ENCODE assay signal across 8 mouse cellular contexts in the genomic region with DNA sequence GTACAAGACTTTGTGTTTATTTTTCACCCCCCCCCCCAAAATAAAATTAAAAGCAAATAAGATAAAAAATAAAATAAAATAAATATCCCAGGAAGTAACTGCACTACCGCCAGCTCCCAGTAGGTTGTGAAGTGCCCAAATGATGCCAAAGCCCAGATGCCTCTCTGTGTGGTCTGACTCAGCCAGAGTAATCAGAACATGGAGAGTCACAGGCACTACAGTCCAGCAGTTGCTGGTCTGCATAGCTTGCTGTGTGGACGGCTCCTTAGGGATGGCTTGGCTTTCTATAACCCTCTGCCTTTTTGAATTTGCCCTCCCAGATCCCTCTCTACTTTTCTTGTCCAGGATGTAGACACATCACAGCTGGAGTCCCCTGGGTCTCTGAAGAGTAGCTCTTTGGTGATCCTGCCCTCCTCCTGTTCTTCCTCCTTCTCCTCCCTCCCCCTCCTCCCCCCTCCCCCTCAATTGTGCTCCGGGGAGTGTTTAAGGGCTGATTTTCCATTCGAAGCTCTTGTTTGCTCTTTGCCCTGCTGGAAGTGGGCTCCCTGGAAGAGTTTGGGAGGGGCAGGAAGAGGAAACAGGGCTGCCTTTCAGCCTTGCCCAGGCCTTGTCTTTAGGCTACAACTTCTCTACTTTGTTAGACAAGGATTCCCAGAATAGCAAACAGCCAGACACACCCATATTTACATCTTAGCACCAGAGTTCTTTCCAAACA.
A peak's percentile ranks its signal among the peaks of the same experiment; 100 is the strongest.
DNase-seq lines count a peak whose midpoint lies in the region; ATAC-seq and TF ChIP-seq lines count a peak whose summit lies in the region.

No protein-coding gene starts in this region.

- peak overlapping the region; percentile 62; the same call in 1 of the 2 replicates for H3K27ac ChIP-seq in heart, embryonic 10.5 days
- no peak overlapping the region for H3K27ac ChIP-seq in liver, embryonic 11.5 days (ENCODE audit: low read depth, low read length)

- H3K36me3 ChIP-seq in E14TG2a.4 (ENCODE audit: insufficient read depth, low read length) = peaks cover 65% of the 10 kb centered on the region
- H3K36me3 ChIP-seq in heart, embryonic 10.5 days = peaks cover 13% of the 10 kb centered on the region
- no peaks in the 10 kb centered on the region for H3K36me3 ChIP-seq in liver, embryonic 11.5 days (ENCODE audit: control insufficient read depth, insufficient read depth, low read length)

- H3K9ac ChIP-seq in liver, embryonic 11.5 days (ENCODE audit: low read depth, low read length) = no peak overlapping the region

- peak; percentile 13 for DNase-seq in adrenal gland, adult 2 months
- no peak for DNase-seq in adrenal gland, postnatal 4 days (ENCODE audit: low spot score in 2 of 2)
- DNase-seq in heart, embryonic 10.5 days (ENCODE audit: low spot score) = no peak
- DNase-seq in liver, embryonic 11.5 days (ENCODE audit: low spot score) = no peak
- no peak for DNase-seq in frontal cortex, postnatal 36 days (ENCODE audit: low spot score in 2 of 2)
- DNase-seq in cerebellum, adult 18-20 months = no peak

- TF ChIP-seq CTCF in E14TG2a.4 (conservative IDR thresholded peaks at IDR 0.05; ENCODE audit: low read length) = peak; percentile 38

- peaks cover 70% of the 10 kb centered on the region for H3K4me1 ChIP-seq in E14TG2a.4 (replicated peaks; ENCODE audit: low read depth, low read length)
- H3K4me1 ChIP-seq in heart, embryonic 10.5 days = peaks cover 27% of the 10 kb centered on the region
- H3K4me1 ChIP-seq in liver, embryonic 11.5 days (replicated peaks; ENCODE audit: control insufficient read depth, insufficient read depth, low read length) = no peaks in the 10 kb centered on the region

- 0 out of 2 replicates have a peak, but pooled peaks have one; percentile 31 for ATAC-seq in liver, embryonic 11.5 days (replicated peaks; ENCODE audit: low FRiP score)
- no peak for ATAC-seq in megakaryocyte-erythroid progenitor cell, adult 5-6 weeks (replicated peaks; ENCODE audit: low FRiP score, low TSS enrichment, poor library complexity, severe bottlenecking)

- no peaks in the 10 kb centered on the region for H3K27me3 ChIP-seq in E14TG2a.4 (ENCODE audit: insufficient read depth, low read length)
- no peaks in the 10 kb centered on the region for H3K27me3 ChIP-seq in heart, embryonic 10.5 days (ENCODE audit: insufficient read depth, poor library complexity, severe bottlenecking)
- H3K27me3 ChIP-seq in liver, embryonic 11.5 days (replicated peaks; ENCODE audit: control insufficient read depth, insufficient read depth, low read length) = no peaks in the 10 kb centered on the region

- 25% methylated on average over 4 of the region's 4 CpGs for WGBS in heart, embryonic 10.5 days
- 43% methylated on average over 4 of the region's 4 CpGs for WGBS in liver, embryonic 11.5 days

- no peak overlapping the region for H3K4me3 ChIP-seq in E14TG2a.4 (replicated peaks; ENCODE audit: low read length)
- no peak overlapping the region for H3K4me3 ChIP-seq in heart, embryonic 10.5 days
- H3K4me3 ChIP-seq in liver, embryonic 11.5 days (ENCODE audit: low read depth, low read length) = no peak overlapping the region

- H3K4me2 ChIP-seq in liver, embryonic 11.5 days = no peak overlapping the region

- H3K9me3 ChIP-seq in E14TG2a.4 (ENCODE audit: low read length) = peaks cover 29% of the 10 kb centered on the region
- no peaks in the 10 kb centered on the region for H3K9me3 ChIP-seq in heart, embryonic 10.5 days
- H3K9me3 ChIP-seq in liver, embryonic 11.5 days (ENCODE audit: control insufficient read depth, low read length) = no peaks in the 10 kb centered on the region
